Mouse (Mus musculus) hematopoietic multipotent progenitor cell, adult 10-12 weeks (in vitro differentiated cells): ENCODE measurements around the gene Serpinb9g. TPM values are rescaled to one million over a fixed set of nuclear protein-coding genes. Genes with fewer than 3 reads are reported as not detected.

ENCODE experiments used
- polyA plus RNA-seq: library from polyadenylated mRNA; stranded (reverse); fragments of >175 nt; gene quantifications from 2 replicates; pipeline ENCODE4 v1.2.3, GENCODE M21; 2012; ENCODE audit warnings: low replicate concordance

The Serpinb9g gene
- polyA plus RNA-seq = not detected in 2 replicates

GRCm38 (mm10) chr13:33484490-33484889 is at the start of gene Serpinb9g:
TSS of gene Serpinb9g (plus strand) at chr13:33484790.

Other genes with a start within 250 kb of the Serpinb9g start
- gene Serpinb9e, start 235.2 kb upstream of the Serpinb9g start, polyA plus RNA-seq = not detected in 2 replicates
- gene Serpinb9f, start 160.7 kb upstream of the Serpinb9g start, polyA plus RNA-seq = not detected in 2 replicates
- gene Gm11397, start 89.0 kb upstream of the Serpinb9g start, polyA plus RNA-seq = not detected in 2 replicates
- not detected in 2 replicates for gene Serpinb6d, start 176.6 kb downstream of the Serpinb9g start, polyA plus RNA-seq